Mouse (Mus musculus) MEL (cell line): ENCODE measurements around the gene Calm4.

ENCODE experiments used
- CHD2 ChIP-seq: IDR thresholded peaks from 2 replicates; pipeline ENCODE4 v1.6.1; 2011; ENCODE audit warnings: low read length, improper control_type of control experiment
- CTCF ChIP-seq, 3 experiments: IDR thresholded peaks in 2 of 3; conservative IDR thresholded peaks in 1 of 3; 2 replicates each; pipeline ENCODE4 v1.5.1; 2011 to 2012; ENCODE audit warnings: low read length in 3 of 3, low read depth in 2 of 3, mild to moderate bottlenecking in 2 of 3, improper control_type of control experiment in 1 of 3, inconsistent platforms in 1 of 3, mixed read lengths in 1 of 3, moderate library complexity in 1 of 3; ENCODE audit not compliant: control insufficient read depth in 1 of 3, insufficient read depth in 1 of 3, poor library complexity in 1 of 3, severe bottlenecking in 1 of 3
- MAZ ChIP-seq: IDR thresholded peaks from 2 replicates; pipeline ENCODE4 v1.6.1; 2012; ENCODE audit warnings: low read depth, mild to moderate bottlenecking, inconsistent platforms, low read length, improper control_type of control experiment
- TBP ChIP-seq: IDR thresholded peaks from 2 replicates; pipeline ENCODE4 v1.8.0; 2011; ENCODE audit warnings: low read depth, low read length, improper control_type of control experiment
- ZNF384 ChIP-seq: IDR thresholded peaks from 2 replicates; pipeline ENCODE4 v1.6.1; 2012; ENCODE audit warnings: low read depth, mild to moderate bottlenecking, inconsistent platforms, low read length, improper control_type of control experiment

GRCm38 (mm10) chr13:3869901-3870300 lies 32.3 kb downstream of the Calm4 start:
- no peak for TF ChIP-seq TBP
- TF ChIP-seq ZNF384, result no peak
- no peak for TF ChIP-seq MAZ
- no peak for TF ChIP-seq CTCF (IDR thresholded peaks at IDR 0.05 in 2 of 3, conservative IDR thresholded peaks at IDR 0.05 in 1 of 3; ENCODE audit: control insufficient read depth in 1 of 3, insufficient read depth in 1 of 3, low read depth in 2 of 3, low read length in 3 of 3, poor library complexity in 1 of 3, severe bottlenecking in 1 of 3)
- TF ChIP-seq CHD2, result no peak
